Mouse (Mus musculus): Measurements from ENCODE around the gene Fam131a. TPM values are rescaled to one million over a fixed set of nuclear protein-coding genes. Genes with fewer than 3 reads are reported as not detected.

The Fam131a gene
- total and polyA plus RNA-seq, 3 experiments, result 0.67 to 1.3 (median 0.77) TPM

- H3K9me3 ChIP-seq (replicated peaks; ENCODE audit: low read length), result no peaks in the 10 kb centered on the region
- DNase-seq (ENCODE audit: extremely low read depth), result no peak
- in situ Hi-C loops (cut with MboI; ENCODE audit: low pct_ligation_motif_present, low pct_unique_long_range_greater_than_20kb, low sequenced_read_pairs) (no loop called here), dilution Hi-C loops (cut with MboI; ENCODE audit: extremely low pct_ligation_motif_present, extremely low pct_unique_long_range_greater_than_20kb, low sequenced_read_pairs) (no loop called here)
- H3K79me2 ChIP-seq (replicated peaks; ENCODE audit: control insufficient read depth, extremely low read depth, insufficient read depth, poor library complexity, severe bottlenecking), result peaks cover 26% of the 10 kb centered on the region
- H3K4me2 ChIP-seq (ENCODE audit: insufficient read depth, low read depth, poor library complexity, severe bottlenecking), result no peak overlapping the region
- H3K4me1 ChIP-seq (ENCODE audit: control insufficient read depth in 1 of 2, insufficient read depth in 2 of 2), result peaks cover 15 to 20% of the 10 kb centered on the region in 2 experiments
- TF ChIP-seq KAT2A (IDR thresholded peaks at IDR 0.05; ENCODE audit: insufficient replicate concordance, low read length) (no peak), E2F4 (IDR thresholded peaks at IDR 0.05; ENCODE audit: insufficient replicate concordance, low read depth, low read length) (no peak), ZC3H11A (IDR thresholded peaks at IDR 0.05; ENCODE audit: low read depth, low read length) (no peak), ZKSCAN1 (IDR thresholded peaks at IDR 0.05; ENCODE audit: borderline replicate concordance, low read depth, low read length) (no peak), SIN3A (IDR thresholded peaks at IDR 0.05; ENCODE audit: low read length) (no peak), ZNF384 (IDR thresholded peaks at IDR 0.05; ENCODE audit: low read depth, low read length) (no peak), UBTF (IDR thresholded peaks at IDR 0.05; ENCODE audit: low read depth, low read length) (no peak), CHD2 (IDR thresholded peaks at IDR 0.05; ENCODE audit: low read length) (no peak), POLR2A (IDR thresholded peaks at IDR 0.05; ENCODE audit: low read depth, low read length) (no peak), ETS1 (conservative IDR thresholded peaks at IDR 0.05; ENCODE audit: low read depth, low read length) (no peak), CHD1 (IDR thresholded peaks at IDR 0.05; ENCODE audit: low read depth, low read length) (no peak), RCOR1 (conservative IDR thresholded peaks at IDR 0.05; ENCODE audit: low read depth, low read length) (no peak), ELF1 (IDR thresholded peaks at IDR 0.05; ENCODE audit: low read depth, low read length) (no peak), TBP (conservative IDR thresholded peaks at IDR 0.05; ENCODE audit: low read depth, low read length) (no peak), MAZ (IDR thresholded peaks at IDR 0.05; ENCODE audit: low read depth, low read length) (no peak), MEF2A (IDR thresholded peaks at IDR 0.05; ENCODE audit: borderline replicate concordance, low read depth, low read length) (no peak), MAFK (IDR thresholded peaks at IDR 0.05; ENCODE audit: insufficient replicate concordance, low read length) (no peak), BHLHE40 (IDR thresholded peaks at IDR 0.05; ENCODE audit: low read depth, low read length) (no peak), CTCF (conservative IDR thresholded peaks at IDR 0.05 in 1 of 2, IDR thresholded peaks at IDR 0.05 in 1 of 2; ENCODE audit: low read depth in 2 of 2, low read length in 2 of 2) (no peak; a peak in 1 of 4 replicates), GABPA (IDR thresholded peaks at IDR 0.05; ENCODE audit: insufficient replicate concordance, low read depth, low read length) (no peak)
- no peak overlapping the region for H3K27ac ChIP-seq (ENCODE audit: insufficient read depth, low read depth)
- H3K4me3 ChIP-seq (replicated peaks in 1 of 3; ENCODE audit: low read depth in 2 of 3, low read length in 2 of 3, poor library complexity in 1 of 3), result no peak overlapping the region
- H3K36me3 ChIP-seq (replicated peaks in 1 of 2; ENCODE audit: control insufficient read depth in 1 of 2, insufficient read depth in 1 of 2, low read length in 1 of 2), result peaks cover 10 to 25% of the 10 kb centered on the region in 2 experiments
- no peak overlapping the region for H3K9ac ChIP-seq (ENCODE audit: insufficient read depth, low read depth)
- H3K27me3 ChIP-seq (replicated peaks), result no peaks in the 10 kb centered on the region
Observed at GRCm38 (mm10) chr16:20670291-20670690, 22.8 kb upstream of the Fam131a start.

- no peaks in the 10 kb centered on the region for H3K9me3 ChIP-seq (replicated peaks; ENCODE audit: low read length)
- peaks cover 15 to 36% of the 10 kb centered on the region in 2 experiments for H3K4me1 ChIP-seq (ENCODE audit: control insufficient read depth in 1 of 2, insufficient read depth in 2 of 2)
- H3K4me3 ChIP-seq (replicated peaks in 1 of 3; ENCODE audit: low read depth in 2 of 3, low read length in 2 of 3, poor library complexity in 1 of 3), result peak overlapping the region in 1 of 3 experiments; percentile 75
- peak overlapping the region; percentile 64 for H3K4me2 ChIP-seq (ENCODE audit: insufficient read depth, low read depth, poor library complexity, severe bottlenecking)
- H3K36me3 ChIP-seq (replicated peaks in 1 of 2; ENCODE audit: control insufficient read depth in 1 of 2, insufficient read depth in 1 of 2, low read length in 1 of 2), result peaks cover 22 to 33% of the 10 kb centered on the region in 2 experiments
- in situ Hi-C loops (cut with MboI; ENCODE audit: low pct_ligation_motif_present, low pct_unique_long_range_greater_than_20kb, low sequenced_read_pairs) (no loop called here), dilution Hi-C loops (cut with MboI; ENCODE audit: extremely low pct_ligation_motif_present, extremely low pct_unique_long_range_greater_than_20kb, low sequenced_read_pairs) (no loop called here)
- no peak overlapping the region; the same call in 1 of the 2 replicates for H3K9ac ChIP-seq (ENCODE audit: insufficient read depth, low read depth)
- H3K27me3 ChIP-seq (replicated peaks), result no peaks in the 10 kb centered on the region
- peaks cover 41% of the 10 kb centered on the region for H3K79me2 ChIP-seq (replicated peaks; ENCODE audit: control insufficient read depth, extremely low read depth, insufficient read depth, poor library complexity, severe bottlenecking)
- no peak overlapping the region for H3K27ac ChIP-seq (ENCODE audit: insufficient read depth, low read depth)
- peak; percentile 55 for DNase-seq (ENCODE audit: extremely low read depth)
- no peak for TF ChIP-seq POLR2AphosphoS2 (IDR thresholded peaks at IDR 0.05; ENCODE audit: low read depth, low read length)
- peak; percentile 34; the same call in 1 of the 2 replicates for TF ChIP-seq HCFC1 (IDR thresholded peaks at IDR 0.05; ENCODE audit: low read depth, low read length)
- no peak for TF ChIP-seq USF2 (conservative IDR thresholded peaks at IDR 0.05; ENCODE audit: low read depth, low read length)
- no peak for TF ChIP-seq JUN (IDR thresholded peaks at IDR 0.05; ENCODE audit: insufficient read depth, low read depth, low read length)
- TF ChIP-seq CTCF (conservative IDR thresholded peaks at IDR 0.05 in 1 of 2, IDR thresholded peaks at IDR 0.05 in 1 of 2; ENCODE audit: low read depth in 2 of 2, low read length in 2 of 2), result peak in 1 of 2 experiments; percentile 23; a peak in 1 of 4 replicates
- TF ChIP-seq PAX5 (IDR thresholded peaks at IDR 0.05; ENCODE audit: low read length), result no peak
- no peak for TF ChIP-seq MAX (IDR thresholded peaks at IDR 0.05; ENCODE audit: low read length)
- TF ChIP-seq NELFE (IDR thresholded peaks at IDR 0.05; ENCODE audit: low read depth, low read length), result no peak
- 0 out of 2 replicates have a peak, but pooled peaks have one; percentile 36 for TF ChIP-seq TBP (conservative IDR thresholded peaks at IDR 0.05; ENCODE audit: low read depth, low read length)
- TF ChIP-seq ZC3H11A (IDR thresholded peaks at IDR 0.05; ENCODE audit: low read depth, low read length), result no peak
- no peak for TF ChIP-seq UBTF (IDR thresholded peaks at IDR 0.05; ENCODE audit: low read depth, low read length)
- TF ChIP-seq ZNF384 (IDR thresholded peaks at IDR 0.05; ENCODE audit: low read depth, low read length), result no peak
- TF ChIP-seq SIN3A (IDR thresholded peaks at IDR 0.05; ENCODE audit: low read length), result peak; percentile 11
- TF ChIP-seq RAD21 (IDR thresholded peaks at IDR 0.05; ENCODE audit: low read depth, low read length), result no peak
- no peak for TF ChIP-seq POLR2A (IDR thresholded peaks at IDR 0.05; ENCODE audit: low read depth, low read length)
- no peak for TF ChIP-seq MAFK (IDR thresholded peaks at IDR 0.05; ENCODE audit: insufficient replicate concordance, low read length)
- TF ChIP-seq SMC3 (IDR thresholded peaks at IDR 0.05; ENCODE audit: low read depth, low read length), result no peak
- no peak for TF ChIP-seq KAT2A (IDR thresholded peaks at IDR 0.05; ENCODE audit: insufficient replicate concordance, low read length)
- TF ChIP-seq USF1 (IDR thresholded peaks at IDR 0.05; ENCODE audit: low read depth, low read length), result no peak
- no peak for TF ChIP-seq GABPA (IDR thresholded peaks at IDR 0.05; ENCODE audit: insufficient replicate concordance, low read depth, low read length)
- no peak for TF ChIP-seq CHD2 (IDR thresholded peaks at IDR 0.05; ENCODE audit: low read length)
- TF ChIP-seq ETS1 (conservative IDR thresholded peaks at IDR 0.05; ENCODE audit: low read depth, low read length), result no peak
- no peak for TF ChIP-seq BHLHE40 (IDR thresholded peaks at IDR 0.05; ENCODE audit: low read depth, low read length)
Observed at GRCm38 (mm10) chr16:20671886-20672285, 21.2 kb upstream of the Fam131a start.
